Mouse (Mus musculus): ENCODE measurements around the gene Wrap53.

Wrap53 gene

GRCm38 (mm10) chr11:69600098-69600497 is 20.0 kb upstream of the Wrap53 start:
- peak; percentile 40 for DNase-seq

- no peak for DNase-seq
Observed at GRCm38 (mm10) chr11:69599436-69599835, 19.4 kb upstream of the Wrap53 start.

- DNase-seq: no peak
Observed at GRCm38 (mm10) chr11:69594853-69595252, 14.8 kb upstream of the Wrap53 start.

- DNase-seq: no peak
Observed at GRCm38 (mm10) chr11:69592799-69593198, 12.7 kb upstream of the Wrap53 start.

GRCm38 (mm10) chr11:69591899-69592637 is 12.0 kb upstream of the Wrap53 start:
- no peak for DNase-seq

- DNase-seq: no peak
Observed at GRCm38 (mm10) chr11:69591424-69591823, 11.4 kb upstream of the Wrap53 start.

GRCm38 (mm10) chr11:69590622-69591021 is 10.6 kb upstream of the Wrap53 start:
- no peak for DNase-seq

GRCm38 (mm10) chr11:69589207-69589834 is 9.3 kb upstream of the Wrap53 start:
- DNase-seq: no peak

- DNase-seq: no peak
Observed at GRCm38 (mm10) chr11:69585718-69586325, 5.8 kb upstream of the Wrap53 start.

GRCm38 (mm10) chr11:69584937-69585336 is 4.9 kb upstream of the Wrap53 start:
- no peak for DNase-seq

- DNase-seq: no peak
Observed at GRCm38 (mm10) chr11:69584008-69584407, 4.0 kb upstream of the Wrap53 start.

- DNase-seq: no peak
Observed at GRCm38 (mm10) chr11:69582230-69582805, 2.3 kb upstream of the Wrap53 start.

GRCm38 (mm10) chr11:69581814-69582213 is 1.8 kb upstream of the Wrap53 start:
- DNase-seq: no peak

GRCm38 (mm10) chr11:69581147-69581688 is 1.2 kb upstream of the Wrap53 start:
- DNase-seq: peak; percentile 96

- DNase-seq: no peak
Observed at GRCm38 (mm10) chr11:69580572-69581146, 604 bp upstream of the Wrap53 start.

GRCm38 (mm10) chr11:69579128-69580017 is 682 bp downstream of the Wrap53 start:
- peak; percentile 99 for DNase-seq

- no peak for DNase-seq
Observed at GRCm38 (mm10) chr11:69578301-69578700, 1.8 kb downstream of the Wrap53 start.

GRCm38 (mm10) chr11:69576307-69576706 is 3.7 kb downstream of the Wrap53 start:
- no peak for DNase-seq

GRCm38 (mm10) chr11:69575220-69575619 is 4.8 kb downstream of the Wrap53 start:
- no peak for DNase-seq

- DNase-seq: no peak
Observed at GRCm38 (mm10) chr11:69565131-69565530, 14.9 kb downstream of the Wrap53 start.

GRCm38 (mm10) chr11:69564391-69564790 is 15.7 kb downstream of the Wrap53 start:
- no peak for DNase-seq

- DNase-seq: no peak
Observed at GRCm38 (mm10) chr11:69563373-69563772, 16.7 kb downstream of the Wrap53 start.
